In the genomic region with DNA sequence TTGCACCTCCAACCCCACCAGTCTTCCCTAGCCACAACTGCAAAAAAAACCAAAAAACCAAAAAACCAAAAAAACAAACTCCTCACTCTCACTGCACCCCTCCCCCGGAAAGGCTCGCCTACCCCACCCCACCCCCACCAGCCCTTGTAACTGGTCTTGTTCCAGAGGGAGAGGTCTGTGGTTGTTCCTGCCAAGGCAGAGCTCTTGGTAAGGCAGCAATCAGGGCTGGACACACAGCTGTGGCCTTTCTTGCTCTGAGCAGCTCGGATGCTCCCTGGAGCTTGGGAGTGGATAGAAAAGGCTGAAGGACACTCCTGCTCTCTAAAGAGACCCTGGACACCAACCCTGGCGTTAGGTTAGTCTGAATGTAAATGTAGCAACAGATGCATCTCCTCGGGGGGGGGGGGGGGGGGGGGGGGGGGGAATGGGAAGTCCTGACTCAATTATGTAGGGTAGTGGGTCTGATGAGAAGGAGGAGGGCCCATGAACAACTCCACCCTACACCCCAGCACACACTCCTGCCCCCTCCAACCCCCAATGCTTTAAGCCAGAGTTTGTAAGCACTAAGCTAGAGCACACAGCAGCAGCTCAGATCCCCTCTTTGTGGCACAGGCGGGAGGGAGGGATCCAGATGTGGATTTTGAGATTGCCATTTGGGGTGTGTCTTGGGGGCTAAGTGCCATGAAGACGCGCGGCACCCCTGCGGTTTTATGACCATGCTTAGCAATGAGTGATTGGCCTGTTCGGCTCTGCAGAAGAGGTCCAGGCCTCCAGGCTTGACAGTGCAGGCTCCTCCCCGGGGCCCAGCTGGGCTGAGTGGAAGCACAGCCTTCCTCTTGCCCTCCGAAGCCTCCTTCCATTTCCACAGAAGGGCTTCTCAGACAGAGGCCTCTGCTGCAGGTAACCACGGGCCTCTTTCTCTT, we compare ENCODE assay signal across 10 mouse cellular contexts.
DNase-seq lines count a peak whose midpoint lies in the region; ATAC-seq and TF ChIP-seq lines count a peak whose summit lies in the region.
"Had no signal": no experiment of that assay in that cellular context is flagged by ENCODE, and none has a peak within 500 bp of the region (broad histone marks: within the 10 kb centered on the region; RNA-seq: fewer than 3 reads in every experiment).

No protein-coding gene starts in this region.

- no peaks in the 10 kb centered on the region for H3K36me3 ChIP-seq in embryonic facial prominence, embryonic 14.5 days (ENCODE audit: control insufficient read depth, insufficient read depth, low read length)
- no peaks in the 10 kb centered on the region for H3K36me3 ChIP-seq in hindbrain, embryonic 12.5 days
- H3K36me3 ChIP-seq in neural tube, embryonic 15.5 days = no peaks in the 10 kb centered on the region

- no peak overlapping the region for H3K4me3 ChIP-seq in embryonic facial prominence, embryonic 14.5 days (ENCODE audit: low read depth, low read length)
- no peak overlapping the region for H3K4me3 ChIP-seq in hindbrain, embryonic 12.5 days
- no peak overlapping the region for H3K4me3 ChIP-seq in neural tube, embryonic 15.5 days (replicated peaks)
- no peak overlapping the region for H3K4me3 ChIP-seq in layer of hippocampus, adult 2 months
- H3K4me3 ChIP-seq: left cerebral cortex, adult 2 months had no signal

- DNase-seq in left cerebral cortex, postnatal 4 days = peak; percentile 6
- no peak for DNase-seq in left cerebral cortex, adult 18-20 months (ENCODE audit: low spot score in 2 of 2)
- DNase-seq in embryonic facial prominence, embryonic 14.5 days (ENCODE audit: low spot score) = peak; percentile 50
- DNase-seq in cerebellum, postnatal 14 days = no peak
- no peak for DNase-seq in layer of hippocampus, adult 2 months (ENCODE audit: low spot score in 2 of 2)
- DNase-seq in lung, postnatal 36 days = no peak

- H3K27me3 ChIP-seq in embryonic facial prominence, embryonic 14.5 days (replicated peaks; ENCODE audit: control insufficient read depth, insufficient read depth, low read length) = no peaks in the 10 kb centered on the region
- no peaks in the 10 kb centered on the region for H3K27me3 ChIP-seq in hindbrain, embryonic 12.5 days
- peaks cover 25% of the 10 kb centered on the region for H3K27me3 ChIP-seq in neural tube, embryonic 15.5 days (replicated peaks)
- H3K27me3 ChIP-seq: Patski had no signal

- H3K4me2 ChIP-seq in embryonic facial prominence, embryonic 14.5 days (ENCODE audit: low read depth, low read length) = no peak overlapping the region
- H3K4me2 ChIP-seq in hindbrain, embryonic 12.5 days (replicated peaks) = no peak overlapping the region
- peak overlapping the region; percentile 56 for H3K4me2 ChIP-seq in neural tube, embryonic 15.5 days

- no peak for TF ChIP-seq CTCF in layer of hippocampus, adult 2 months (conservative IDR thresholded peaks at IDR 0.05)

- 50% methylated on average over 13 of the region's 14 CpGs for WGBS in embryonic facial prominence, embryonic 14.5 days
- 31% methylated on average over 13 of the region's 14 CpGs for WGBS in hindbrain, embryonic 12.5 days
- WGBS in neural tube, embryonic 15.5 days = 15% methylated on average over 13 of the region's 14 CpGs

- ATAC-seq in embryonic facial prominence, embryonic 14.5 days (ENCODE audit: low read depth) = 0 out of 2 replicates have a peak, but pooled peaks have one; percentile 55
- ATAC-seq in hindbrain, embryonic 12.5 days (ENCODE audit: low FRiP score) = peak; percentile 83
- ATAC-seq in neural tube, embryonic 15.5 days (ENCODE audit: low FRiP score) = peak; percentile 45; the same call in 1 of the 2 replicates

- H3K9me3 ChIP-seq in embryonic facial prominence, embryonic 14.5 days (ENCODE audit: control insufficient read depth, low read length) = 0 out of 2 replicates have a peak, but pooled peaks cover 4% of the 10 kb centered on the region
- H3K9me3 ChIP-seq in hindbrain, embryonic 12.5 days (replicated peaks) = no peaks in the 10 kb centered on the region
- H3K9me3 ChIP-seq in neural tube, embryonic 15.5 days (replicated peaks) = no peaks in the 10 kb centered on the region

- no peak overlapping the region for H3K27ac ChIP-seq in embryonic facial prominence, embryonic 14.5 days (replicated peaks; ENCODE audit: low read depth, low read length)
- peak overlapping the region; percentile 48; the same call in 1 of the 2 replicates for H3K27ac ChIP-seq in hindbrain, embryonic 12.5 days
- no peak overlapping the region for H3K27ac ChIP-seq in neural tube, embryonic 15.5 days (replicated peaks)
- H3K27ac ChIP-seq in layer of hippocampus, adult 2 months = no peak overlapping the region
- H3K27ac ChIP-seq: left cerebral cortex, adult 2 months had no signal

- H3K9ac ChIP-seq in embryonic facial prominence, embryonic 14.5 days (ENCODE audit: low read depth, low read length) = no peak overlapping the region
- H3K9ac ChIP-seq in hindbrain, embryonic 12.5 days = no peak overlapping the region
- no peak overlapping the region for H3K9ac ChIP-seq in neural tube, embryonic 15.5 days (replicated peaks)

- peaks cover 10% of the 10 kb centered on the region for H3K4me1 ChIP-seq in embryonic facial prominence, embryonic 14.5 days (ENCODE audit: control insufficient read depth, insufficient read depth, low read length)
- H3K4me1 ChIP-seq in hindbrain, embryonic 12.5 days = peaks cover 8% of the 10 kb centered on the region; the same call in 1 of the 2 replicates
- H3K4me1 ChIP-seq in neural tube, embryonic 15.5 days = peaks cover 24% of the 10 kb centered on the region

- intact Hi-C loops in left cerebral cortex, postnatal 4 days (cut with DNase I) = no loop called here

Comparison
In these comparisons a context has a peak if more than half of its experiments do, and no peak if none do; other contexts are left out.
1. DNase-seq: peak in left cerebral cortex, postnatal 4 days (single experiment) and embryonic facial prominence, embryonic 14.5 days (single experiment); none in left cerebral cortex, adult 18-20 months (0 of 2), cerebellum, postnatal 14 days (0 of 2), layer of hippocampus, adult 2 months (0 of 2) and lung, postnatal 36 days (single experiment).
2. Peak in every context shown above with its lines, with median percentiles within 50 percentile points of each other: ATAC-seq.